Mouse (Mus musculus) kidney, postnatal 0 days (tissue): ENCODE results near the gene Tbxa2r. TPM values are rescaled to one million over a fixed set of nuclear protein-coding genes. Genes with fewer than 3 reads are reported as not detected.

Experiments
- ATAC-seq: fragments of 200-750 bp; cut with Nextera tagmentation; replicated peaks from 2 replicates; pipeline ENCODE4 v1.8.0; 2017; ENCODE audit warnings: low read depth, moderate number of reproducible peaks, moderate TSS enrichment, moderate library complexity; ENCODE audit not compliant: low FRiP score
- DNase-seq: peaks from one replicate; pipeline ENCODE4 v3.0.0-alpha.2; 2016; ENCODE audit warnings: low spot score
- H3K27ac ChIP-seq: fragments of 300-500 bp; sonication (generic); 2 replicates; pipeline ENCODE4 v1.5.1; 2014; ENCODE audit warnings: mild to moderate bottlenecking
- H3K27me3 ChIP-seq: fragments of 300-500 bp; sonication (generic); 2 replicates; pipeline ENCODE4 v1.6.1; 2014; ENCODE audit warnings: low read length, mixed read lengths; ENCODE audit not compliant: insufficient read depth
- H3K36me3 ChIP-seq: fragments of 300-500 bp; sonication (generic); 2 replicates; pipeline ENCODE4 v1.6.1; 2014; ENCODE audit warnings: low read length, mixed read lengths; ENCODE audit not compliant: insufficient read depth
- H3K4me1 ChIP-seq: fragments of 300-500 bp; sonication (generic); replicated peaks from 2 replicates; pipeline ENCODE4 v1.6.1; 2014; ENCODE audit warnings: antibody characterized with exemption, low read length, mixed read lengths; ENCODE audit not compliant: insufficient read depth
- H3K4me2 ChIP-seq: fragments of 300-500 bp; sonication (generic); 2 replicates; pipeline ENCODE4 v1.6.1; 2014; ENCODE audit warnings: mild to moderate bottlenecking, low read length, moderate library complexity, mixed read lengths
- H3K4me3 ChIP-seq: fragments of 300-500 bp; sonication (generic); replicated peaks from 2 replicates; pipeline ENCODE4 v1.5.1; 2014; ENCODE audit warnings: low read depth, low read length
- H3K9ac ChIP-seq: fragments of 300-500 bp; sonication (generic); 2 replicates; pipeline ENCODE4 v1.6.1; 2014; ENCODE audit warnings: low read depth, low read length
- H3K9me3 ChIP-seq: fragments of 300-500 bp; sonication (generic); replicated peaks from 2 replicates; pipeline ENCODE4 v1.6.1; 2016; ENCODE audit warnings: low read length, inconsistent platforms, mixed read lengths
- CTCF ChIP-seq: IDR thresholded peaks from 2 replicates; pipeline ENCODE4 v1.5.1; 2016; ENCODE audit warnings: antibody characterized with exemption, low read depth, mild to moderate bottlenecking, moderate library complexity
- WGBS: fragments of 180-500 bp; shearing (Covaris S2); extraction: QIAGEN DNeasy Blood & Tissue Kit; methylation state at CpG from one replicate; pipeline ENCODE4 v1.1.7; 2014; 5-methylcytosine and 5-hydroxymethylcytosine counted together
- polyA plus RNA-seq: library from polyadenylated mRNA; unstranded; fragments of >200 nt; fragmentation: Nextera tagmentation; extraction: Ambion mirVana; gene quantifications from 2 replicates; pipeline ENCODE4 v1.2.1, GENCODE M21; 2015

Gene Tbxa2r
- polyA plus RNA-seq, 1 experiment from 2014 or later = 16.1 TPM

- ATAC-seq (no peak), DNase-seq (no peak)
- no peaks in the 10 kb centered on the region for H3K27me3 ChIP-seq
- H3K36me3 ChIP-seq = no peaks in the 10 kb centered on the region
- H3K9ac ChIP-seq = 0 out of 2 replicates have a peak overlapping the region, but pooled peaks have one; percentile 31
- no peak for TF ChIP-seq CTCF
- H3K4me2 ChIP-seq = no peak overlapping the region
- no peaks in the 10 kb centered on the region for H3K9me3 ChIP-seq
- peaks cover 69% of the 10 kb centered on the region for H3K4me1 ChIP-seq
- 83% methylated on average over 17 of the region's 17 CpGs for WGBS
- H3K27ac ChIP-seq = peak overlapping the region; percentile 90
- H3K4me3 ChIP-seq = no peak overlapping the region
Measured at GRCm38 (mm10) chr10:81298369-81299100, 30.0 kb upstream of the Tbxa2r start.

- no peaks in the 10 kb centered on the region for H3K9me3 ChIP-seq
- 83% methylated on average over 14 of the region's 14 CpGs for WGBS
- H3K4me1 ChIP-seq = peaks cover 60% of the 10 kb centered on the region
- H3K4me3 ChIP-seq = no peak overlapping the region
- H3K4me2 ChIP-seq = no peak overlapping the region
- peak overlapping the region; percentile 37 for H3K9ac ChIP-seq
- ATAC-seq (peak; percentile 65), DNase-seq (no peak)
- H3K27me3 ChIP-seq = no peaks in the 10 kb centered on the region
- no peak; the same call in 1 of the 2 replicates for TF ChIP-seq CTCF
- H3K27ac ChIP-seq = peak overlapping the region; percentile 90
- no peaks in the 10 kb centered on the region for H3K36me3 ChIP-seq
Measured at GRCm38 (mm10) chr10:81299585-81300351, 28.8 kb upstream of the Tbxa2r start.

- Histone ChIP-seq H3K4me1 (peaks cover 58% of the 10 kb centered on the region), H3K36me3 (no peaks in the 10 kb centered on the region), H3K4me2 (no peak overlapping the region), H3K4me3 (no peak overlapping the region), H3K27ac (peak overlapping the region; percentile 90), H3K27me3 (no peaks in the 10 kb centered on the region), H3K9ac (peak overlapping the region; percentile 37), H3K9me3 (no peaks in the 10 kb centered on the region)
- WGBS = 73% methylated on average over 9 of the region's 9 CpGs
- no peak for TF ChIP-seq CTCF
- no peak for DNase-seq
- ATAC-seq = peak; percentile 73
Measured at GRCm38 (mm10) chr10:81300352-81300907, 28.1 kb upstream of the Tbxa2r start.

DNA sequence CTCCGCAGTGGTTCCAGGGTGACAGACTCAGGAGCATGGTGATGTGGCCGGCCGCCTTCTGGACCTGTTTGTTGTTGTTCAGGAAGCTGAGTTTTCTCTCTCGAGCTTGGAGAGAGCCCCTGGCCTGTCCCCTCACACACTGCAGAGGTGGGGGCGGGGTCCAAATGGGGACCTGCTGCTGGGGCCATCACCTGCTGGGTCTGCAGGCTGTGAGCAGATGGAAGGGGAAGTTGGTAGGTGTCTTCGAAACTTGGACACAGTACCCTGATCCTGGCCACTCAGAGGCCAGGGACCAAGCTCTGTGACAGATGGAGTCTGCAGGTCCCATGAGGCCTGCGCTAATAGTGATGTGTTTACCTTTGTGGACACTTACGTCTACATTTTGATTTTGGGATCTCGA is 27.2 kb upstream of the Tbxa2r start:
- ATAC-seq = no peak
- no peak for DNase-seq
- WGBS = 68% methylated on average over 9 of the region's 9 CpGs
- no peak overlapping the region for H3K4me3 ChIP-seq
- TF ChIP-seq CTCF = no peak
- peaks cover 58% of the 10 kb centered on the region for H3K4me1 ChIP-seq
- no peaks in the 10 kb centered on the region for H3K27me3 ChIP-seq
- peaks cover 7% of the 10 kb centered on the region for H3K36me3 ChIP-seq
- peak overlapping the region; percentile 90; the same call in 1 of the 2 replicates for H3K27ac ChIP-seq
- no peaks in the 10 kb centered on the region for H3K9me3 ChIP-seq
- H3K4me2 ChIP-seq = no peak overlapping the region
- H3K9ac ChIP-seq = no peak overlapping the region

- 64% methylated on average over 4 of the region's 4 CpGs for WGBS
- no peak overlapping the region for H3K4me2 ChIP-seq
- DNase-seq = no peak
- no peak overlapping the region for H3K4me3 ChIP-seq
- no peaks in the 10 kb centered on the region for H3K9me3 ChIP-seq
- no peak for ATAC-seq
- H3K36me3 ChIP-seq = peaks cover 17% of the 10 kb centered on the region
- H3K27me3 ChIP-seq = no peaks in the 10 kb centered on the region
- TF ChIP-seq CTCF = no peak
- H3K27ac ChIP-seq = peak overlapping the region; percentile 50; the same call in 1 of the 2 replicates
- H3K9ac ChIP-seq = no peak overlapping the region
- H3K4me1 ChIP-seq = peaks cover 55% of the 10 kb centered on the region
Measured at GRCm38 (mm10) chr10:81302288-81302687, 26.2 kb upstream of the Tbxa2r start.

DNA sequence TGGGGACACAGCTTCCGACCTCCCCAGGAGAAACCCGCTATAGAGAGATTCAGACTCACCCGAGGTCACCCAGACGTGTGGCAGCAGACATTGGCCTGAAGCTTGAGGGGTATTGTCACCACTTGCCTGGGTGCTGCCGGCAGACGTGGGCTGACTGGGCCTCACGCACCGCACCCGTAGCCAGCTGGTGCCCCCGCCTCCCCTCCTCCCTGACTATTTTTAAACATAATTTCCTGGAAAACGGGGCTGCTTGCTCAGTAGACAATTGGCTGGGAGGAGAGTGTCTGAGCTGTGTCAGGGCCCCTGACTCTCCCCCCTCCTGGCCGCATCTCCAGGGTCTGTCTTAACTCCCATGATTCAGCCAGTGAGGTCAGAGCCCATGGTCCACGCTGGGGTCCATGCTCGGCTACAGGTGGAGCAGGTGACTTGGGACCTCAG is 25.7 kb upstream of the Tbxa2r start:
- Histone ChIP-seq H3K4me3 (no peak overlapping the region), H3K9me3 (no peaks in the 10 kb centered on the region), H3K9ac (no peak overlapping the region), H3K27me3 (no peaks in the 10 kb centered on the region), H3K4me2 (peak overlapping the region; percentile 25; the same call in 1 of the 2 replicates), H3K27ac (peak overlapping the region; percentile 50), H3K4me1 (peaks cover 50% of the 10 kb centered on the region), H3K36me3 (peaks cover 22% of the 10 kb centered on the region)
- peak; percentile 23 for DNase-seq
- no peak for ATAC-seq
- no peak for TF ChIP-seq CTCF
- WGBS = 56% methylated on average over 14 of the region's 14 CpGs
